Mouse (Mus musculus): Measurements from ENCODE around the gene Dek. TPM values are rescaled to one million over a fixed set of nuclear protein-coding genes. Genes with fewer than 3 reads are reported as not detected.

Gene Dek
- polyA plus RNA-seq, 1 experiment from 2014 or later = 253 TPM

Other genes starting within 250 kb of the Dek start
- 21.0 and 26.7 TPM in 2 replicates for gene Kif13a, start 176.3 kb downstream of the Dek start, polyA plus RNA-seq (2015; fragmentation: Nextera tagmentation; extraction: Ambion mirVana)
- gene Nhlrc1, start 91.4 kb downstream of the Dek start, polyA plus RNA-seq (2015; fragmentation: Nextera tagmentation; extraction: Ambion mirVana) = 5.9 TPM in 2 replicates
- 10.6 and 12.7 TPM in 2 replicates for gene Kdm1b, start 62.7 kb downstream of the Dek start, polyA plus RNA-seq (2015; fragmentation: Nextera tagmentation; extraction: Ambion mirVana)
- 16.0 and 16.9 TPM in 2 replicates for gene Tpmt, start 61.5 kb downstream of the Dek start, polyA plus RNA-seq (2015; fragmentation: Nextera tagmentation; extraction: Ambion mirVana)
- gene Rnf144b, start 16.5 kb upstream of the Dek start, polyA plus RNA-seq (2015; fragmentation: Nextera tagmentation; extraction: Ambion mirVana) = 4.2 and 4.4 TPM in 2 replicates